Mouse (Mus musculus) heart, postnatal 14 days (tissue): ENCODE measurements around the gene Dab1. TPM values are rescaled to one million over a fixed set of nuclear protein-coding genes. Genes with fewer than 3 reads are reported as not detected.

ENCODE experiments used
- DNase-seq, 2 experiments: peaks; one replicate each; pipeline ENCODE4 v3.0.0; 2021 to 2022
- intact Hi-C: fragments of 180-260 bp; cut with DNase I; formaldehyde crosslinking; loops from one replicate; pipeline ENCODE4 v1.15.1; 2025
- total RNA-seq, 2 experiments: library from RNA; stranded (reverse); gene quantifications; 2 replicates each; pipeline ENCODE4 v1.2.3; 2021

The Dab1 gene
- total RNA-seq, 2 experiments from 2014 or later, result 0.17 TPM; not detected in 1

DNA sequence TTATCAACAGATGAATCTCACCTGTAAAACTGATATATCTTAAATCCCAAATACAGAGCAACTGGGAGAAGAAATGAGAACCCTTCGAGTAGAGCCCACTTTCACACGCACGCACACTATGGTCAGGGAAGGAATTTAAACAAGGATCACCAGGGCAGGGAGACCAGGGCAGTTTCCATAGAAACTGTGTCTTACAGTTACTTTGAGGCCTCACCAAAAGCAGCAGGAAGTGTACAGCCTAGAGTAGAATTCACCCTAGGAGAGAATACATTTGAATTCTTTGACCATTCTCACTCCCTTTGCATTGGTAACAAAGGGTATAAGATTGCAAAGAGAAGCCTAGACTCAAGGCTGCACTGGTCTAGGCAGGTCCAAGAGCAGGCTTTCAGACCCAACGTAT lies 1017.9 kb downstream of the Dab1 start:
- intact Hi-C loops, result no loop called here
- DNase-seq, result no peak

DNA sequence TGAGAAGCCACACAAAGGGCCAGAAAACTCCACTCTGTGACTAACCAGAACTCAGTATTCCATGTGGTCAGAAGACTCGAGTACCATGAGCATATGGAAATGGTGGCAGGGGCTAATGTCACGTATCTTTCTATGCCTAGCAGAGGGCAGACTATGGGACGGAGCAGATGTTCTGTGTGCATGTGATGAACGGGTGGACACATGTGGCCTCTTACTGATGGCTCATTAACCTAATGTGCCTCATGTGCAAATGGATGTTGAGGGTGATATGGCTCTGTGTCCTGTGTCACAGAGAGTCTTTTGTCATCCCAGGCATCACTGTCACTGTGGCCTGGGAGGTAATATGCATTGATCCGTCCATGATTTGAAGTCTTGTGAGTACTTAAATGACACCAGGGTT lies 1021.5 kb downstream of the Dab1 start:
- intact Hi-C loops, result no loop called here
- DNase-seq, result no peak

DNA sequence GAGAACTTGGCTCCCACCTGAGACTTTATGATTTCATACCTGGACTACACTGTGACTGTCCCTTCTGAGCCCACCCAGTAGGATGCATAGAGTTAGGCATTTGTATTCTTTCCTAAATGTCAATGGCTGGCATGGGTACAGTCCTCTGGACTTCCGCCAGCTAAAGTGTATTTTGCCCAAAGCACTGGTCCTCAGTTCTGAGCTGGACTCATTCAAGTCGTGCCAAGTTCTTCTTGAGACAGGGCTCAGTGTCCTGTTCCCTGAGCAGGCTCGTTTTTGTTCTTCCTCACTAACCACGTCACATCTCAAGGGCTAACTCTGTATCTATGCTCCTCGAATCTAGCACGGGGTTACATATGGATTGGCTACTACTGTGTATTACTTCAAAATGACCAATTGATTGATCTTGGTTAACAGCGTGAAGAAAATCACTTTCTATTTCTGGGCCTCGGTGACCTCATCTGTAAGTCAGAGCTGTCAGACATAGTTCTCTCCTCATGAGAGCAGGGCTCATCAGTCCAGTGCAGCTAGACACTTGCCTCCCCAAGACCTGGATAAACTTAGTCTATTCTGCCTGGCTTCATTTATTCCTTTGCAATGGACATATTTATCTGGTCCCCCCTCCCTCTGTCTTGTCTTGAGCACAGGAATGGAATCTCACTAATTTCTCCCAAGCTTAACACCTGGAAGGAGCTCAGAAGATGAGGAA lies 1023.8 kb downstream of the Dab1 start:
- intact Hi-C loops, result no loop called here
- DNase-seq, result no peak

DNA sequence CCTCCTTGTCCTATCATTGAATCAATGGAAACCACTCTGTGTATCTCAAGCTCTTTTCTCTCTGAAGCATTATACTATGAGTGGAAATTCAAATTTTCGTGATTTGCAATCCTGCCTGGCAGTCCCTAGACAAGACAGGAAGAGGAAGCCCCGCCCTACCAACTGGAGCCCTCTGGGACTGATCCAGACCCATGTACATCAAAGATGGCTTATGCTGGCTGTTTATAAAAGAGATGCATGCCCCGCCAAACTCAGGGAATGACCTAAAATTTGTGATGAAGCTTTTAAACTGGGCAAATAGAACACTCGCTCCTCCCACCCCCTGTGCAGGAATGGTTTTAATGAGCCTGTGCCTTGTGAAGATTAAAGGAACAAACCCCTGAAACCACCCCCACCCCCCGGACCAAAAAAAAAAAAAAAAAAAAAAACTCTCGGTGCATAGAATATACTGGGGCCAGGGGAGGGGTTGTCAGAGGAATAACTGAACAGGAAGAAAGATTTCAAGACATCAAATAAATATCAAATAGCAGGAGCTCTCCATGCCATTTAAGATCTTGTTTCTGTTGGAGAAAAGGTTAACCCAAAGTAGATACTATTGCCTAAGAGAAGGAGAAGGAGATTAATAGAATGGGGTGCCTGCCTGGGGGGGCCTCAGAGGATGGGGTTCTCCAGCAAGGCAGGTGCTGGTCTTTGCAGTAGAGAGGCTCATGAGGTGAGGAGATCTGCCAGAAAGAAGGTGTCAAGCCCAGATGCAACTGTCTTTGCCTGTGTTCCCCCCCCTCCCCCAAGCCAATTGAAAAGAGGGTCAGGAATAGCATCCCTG lies 1024.6 kb downstream of the Dab1 start:
- DNase-seq, result no peak
- intact Hi-C loops, result no loop called here

DNA sequence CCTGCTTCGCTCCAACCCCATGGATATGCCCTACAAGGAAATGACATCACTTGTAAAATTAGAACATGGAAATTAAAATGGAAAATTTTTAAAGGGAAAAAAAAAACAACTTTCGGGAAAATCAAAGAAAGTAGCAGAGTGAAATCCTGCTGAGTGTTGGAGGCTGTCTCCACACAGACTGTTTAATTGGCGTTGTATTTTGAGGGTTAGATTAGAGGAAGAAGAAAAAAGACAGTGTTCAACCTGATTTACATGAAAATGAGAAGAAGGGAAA lies 1025.1 kb downstream of the Dab1 start:
- no peak for DNase-seq
- intact Hi-C loops, result no loop called here

DNA sequence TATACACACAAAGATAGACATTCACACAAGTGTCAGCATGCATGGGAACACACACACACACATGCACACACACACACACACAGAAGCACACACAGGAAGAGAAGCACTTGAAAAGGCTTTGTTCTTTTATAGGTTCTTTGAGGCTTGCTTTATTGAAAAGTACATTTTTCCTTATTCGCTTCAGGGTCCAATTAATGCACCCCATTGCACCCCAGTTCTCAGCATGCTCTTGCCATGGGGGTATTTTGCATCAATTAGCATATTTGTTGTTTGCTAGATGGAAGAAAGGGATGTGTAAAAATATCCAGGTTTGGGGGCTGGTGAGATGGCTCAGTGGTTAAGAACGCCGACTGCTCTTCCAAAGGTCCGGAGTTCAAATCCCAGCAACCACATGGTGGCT lies 1025.7 kb downstream of the Dab1 start:
- no peak for DNase-seq
- intact Hi-C loops, result no loop called here

DNA sequence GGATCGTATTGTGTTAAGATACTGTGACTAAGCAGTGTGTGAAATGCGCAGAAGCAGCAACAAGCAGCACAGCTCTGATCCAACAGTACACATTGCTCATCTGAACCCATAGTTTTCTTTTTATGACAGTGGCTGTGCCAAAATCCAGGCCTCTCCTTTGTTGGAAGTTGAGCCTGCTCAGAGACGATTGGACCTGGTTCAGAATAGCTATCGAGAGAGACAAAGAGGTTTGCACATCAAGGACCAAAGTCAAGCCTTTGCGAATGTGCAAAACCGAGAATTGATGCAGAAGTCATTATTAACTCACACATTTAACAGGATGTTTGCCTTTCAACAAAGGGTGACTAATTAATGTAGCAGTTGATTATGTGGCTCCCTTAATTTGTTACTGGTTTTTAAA lies 1032.6 kb downstream of the Dab1 start:
- DNase-seq, result no peak
- intact Hi-C loops, result no loop called here

DNA sequence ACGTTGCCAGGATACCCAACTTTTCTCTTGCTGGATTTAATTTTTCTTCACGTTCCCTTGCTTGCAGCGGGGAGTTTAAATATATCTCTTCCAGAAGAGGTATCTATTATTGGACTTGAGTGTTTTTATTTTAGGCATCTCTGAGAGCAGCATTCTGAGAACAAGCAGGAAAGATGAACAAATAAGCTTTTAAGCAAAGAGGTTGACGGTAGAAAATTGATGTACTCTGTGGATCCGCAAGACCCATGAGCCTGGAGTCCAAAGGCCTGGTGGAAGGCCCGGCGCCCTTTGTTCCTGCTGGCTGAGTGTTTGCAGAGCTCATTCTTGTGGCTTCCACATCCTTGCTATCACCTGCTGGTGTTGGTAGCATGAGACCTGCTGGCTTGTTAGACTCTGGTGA lies 1037.6 kb downstream of the Dab1 start:
- DNase-seq, result peak in 1 of 2 experiments; percentile 9
- intact Hi-C loops, result no loop called here

DNA sequence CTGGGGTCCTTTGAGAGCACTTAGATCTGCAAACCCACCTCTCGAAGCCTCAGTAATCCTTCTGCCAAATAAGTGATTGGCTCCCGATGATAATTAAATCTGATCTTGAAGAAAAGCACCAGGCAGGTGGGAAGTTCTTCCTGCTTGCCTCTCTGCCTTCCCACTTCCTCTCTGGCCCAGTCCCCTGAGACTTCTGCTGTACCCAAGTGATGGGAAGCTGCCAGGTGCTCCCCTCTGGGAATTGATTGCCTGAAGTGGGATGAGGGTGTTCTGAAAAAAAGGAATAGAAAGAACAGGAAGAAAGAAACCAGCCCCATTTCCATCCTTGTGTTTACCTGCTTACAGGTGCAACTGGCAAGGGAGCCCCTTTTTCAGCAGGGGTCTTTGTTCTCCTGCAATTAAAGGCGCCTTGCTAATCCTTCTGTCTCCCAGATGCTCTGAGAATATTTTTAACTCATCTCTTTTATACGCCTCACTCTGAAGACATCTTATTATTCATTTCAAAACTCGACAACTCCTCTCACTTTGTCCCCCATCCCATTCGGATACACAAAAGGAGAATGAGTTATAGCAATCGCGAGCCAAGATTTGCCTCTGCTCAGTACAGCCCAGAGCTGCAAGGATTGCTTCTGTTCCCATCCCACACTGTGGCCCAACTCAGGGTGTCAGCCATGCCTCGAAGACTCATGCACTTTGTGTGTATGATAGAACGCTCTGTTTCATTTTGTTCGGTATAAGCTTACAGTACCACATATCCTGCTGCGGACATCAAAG lies 1043.9 kb downstream of the Dab1 start:
- intact Hi-C loops, result no loop called here

DNA sequence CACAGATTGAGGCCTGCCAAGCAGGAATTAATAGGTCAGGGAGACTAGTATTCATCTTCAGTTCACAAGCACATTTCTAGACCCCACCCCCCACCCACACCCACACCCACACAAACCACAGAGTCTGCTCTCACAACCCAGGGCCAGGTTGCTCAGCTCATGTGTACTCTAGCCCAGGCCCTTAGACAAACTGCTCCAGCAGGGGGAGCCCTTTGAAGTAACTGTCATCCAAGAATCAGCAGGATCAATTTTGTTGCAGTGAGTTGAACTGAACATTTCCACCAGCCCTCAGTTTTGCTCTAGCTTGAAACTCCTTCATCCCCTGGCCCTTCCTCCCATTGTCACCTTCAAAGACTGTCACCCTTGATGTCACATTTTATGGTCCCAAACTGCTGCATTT lies 1046.4 kb downstream of the Dab1 start:
- intact Hi-C loops, result loop anchor here (1.0 kb wide), 1 partner anchor 229 kb away; no protein-coding TSS in a partner anchor

More for the DNA sequence above, 1043.9 kb downstream of the Dab1 start:
- no peak for DNase-seq

DNA sequence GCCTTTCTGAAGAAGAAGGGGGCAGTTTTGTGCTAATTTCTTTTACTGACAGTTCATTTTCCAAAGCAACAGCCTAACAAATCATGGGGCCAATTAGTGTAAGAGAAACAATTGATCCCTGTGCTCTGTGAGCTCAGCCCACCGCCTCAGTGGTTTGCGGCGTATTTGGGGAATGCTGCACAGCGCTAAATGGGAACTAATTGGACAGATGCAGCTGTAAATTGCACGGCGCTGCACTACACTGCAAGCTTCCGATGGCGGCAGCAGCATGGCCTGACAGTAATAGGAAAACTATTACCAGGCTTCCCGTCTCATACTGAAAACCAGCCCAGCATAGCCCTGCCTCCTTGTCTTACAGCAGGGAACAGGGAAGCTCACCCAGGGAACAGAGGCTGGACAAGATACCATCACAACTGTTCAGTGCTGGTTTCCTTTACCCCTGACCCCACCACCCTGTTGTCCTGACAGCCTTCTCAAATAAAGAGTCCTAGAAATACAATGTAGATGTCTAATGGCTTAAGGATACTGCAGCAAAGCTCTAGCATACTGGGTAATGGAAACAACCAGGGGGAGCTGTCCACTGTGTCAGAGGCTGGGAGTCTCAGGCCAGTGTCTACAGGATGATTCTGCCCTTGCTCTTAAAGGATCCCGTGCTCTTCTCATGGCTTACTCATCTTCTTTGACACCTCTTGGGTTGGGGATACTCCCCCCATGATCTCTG lies 1047.8 kb downstream of the Dab1 start:
- no peak for DNase-seq
- intact Hi-C loops, result no loop called here

More for the DNA sequence above, 1046.4 kb downstream of the Dab1 start:
- DNase-seq, result peak; percentile 45 to 58

DNA sequence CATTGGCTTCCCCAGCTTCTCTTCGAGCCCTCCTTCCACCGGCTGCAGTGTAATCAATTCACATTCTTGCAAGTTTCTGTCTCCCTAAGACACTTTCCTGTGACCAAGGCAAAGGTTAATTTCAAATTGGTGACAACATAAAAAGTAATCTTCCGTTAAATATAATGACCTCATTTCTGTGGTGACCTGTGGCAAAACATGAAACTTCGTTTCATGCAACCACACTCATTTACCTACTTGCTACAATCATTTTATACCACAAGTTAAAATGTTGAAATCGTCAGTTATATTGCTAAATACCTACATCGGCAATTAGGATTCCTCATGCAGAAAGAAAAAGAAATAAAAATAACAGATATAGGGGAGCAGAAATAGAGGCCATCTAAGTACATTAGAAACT lies 1048.9 kb downstream of the Dab1 start:
- intact Hi-C loops, result no loop called here
- no peak for DNase-seq

DNA sequence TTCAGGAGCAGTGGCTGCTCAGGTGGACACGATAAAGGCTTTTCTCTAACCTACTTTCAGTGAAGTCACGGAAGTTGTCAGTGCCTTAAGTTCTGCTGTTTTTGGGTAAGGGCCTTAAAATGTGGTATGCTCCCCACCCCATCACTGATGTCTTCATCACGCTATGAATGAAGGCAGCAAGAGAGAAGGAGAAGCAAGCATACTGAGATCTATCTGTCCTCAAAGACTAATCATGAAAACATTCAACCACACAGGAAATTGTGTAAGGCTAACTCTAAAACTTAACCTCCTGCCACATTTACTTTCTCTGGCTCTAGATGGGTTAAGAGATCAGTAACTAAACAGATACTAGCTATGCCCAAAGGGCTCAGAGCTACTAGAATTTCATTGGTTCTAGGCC lies 1050.2 kb downstream of the Dab1 start:
- no peak for DNase-seq

DNA sequence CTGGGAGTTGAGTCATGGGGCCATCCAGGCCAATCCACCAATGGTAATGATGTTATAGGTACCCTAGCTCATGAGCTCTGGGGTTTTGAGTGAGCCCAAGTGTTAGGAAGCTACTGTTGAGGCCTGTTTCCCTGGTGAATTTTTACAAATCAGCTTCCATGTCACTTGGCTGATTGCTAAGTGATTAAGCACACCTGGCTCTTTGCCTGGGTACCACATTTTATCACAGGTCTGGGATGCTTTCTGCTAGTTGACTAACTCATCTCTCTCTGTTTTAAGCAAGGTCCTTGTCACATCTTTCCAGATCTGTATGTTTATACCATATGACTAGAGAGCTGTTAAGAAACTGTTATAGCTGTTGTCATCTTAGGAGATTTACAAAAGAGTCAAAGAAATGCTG lies 1051.6 kb downstream of the Dab1 start:
- intact Hi-C loops, result no loop called here
- no peak for DNase-seq

More for the DNA sequence above, 1050.2 kb downstream of the Dab1 start:
- intact Hi-C loops, result no loop called here

DNA sequence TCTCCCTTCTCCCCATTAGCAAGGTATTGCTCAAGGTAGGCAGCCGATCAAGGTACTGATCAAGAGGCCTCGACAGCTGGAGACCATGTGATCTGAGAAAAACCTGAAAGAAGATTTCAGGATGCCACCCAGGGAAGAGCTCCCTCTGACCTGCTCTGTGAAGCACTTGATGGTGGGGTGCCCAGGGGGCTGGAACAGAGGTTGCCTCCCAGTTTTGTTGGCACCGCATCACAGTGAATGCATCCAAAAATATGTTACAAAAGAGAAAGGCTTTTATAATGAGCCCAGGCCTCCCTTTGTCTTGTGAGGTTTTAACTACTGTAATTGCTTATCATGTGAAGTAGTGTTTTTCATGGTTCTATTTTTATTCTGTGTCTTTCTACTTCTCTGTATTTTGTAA lies 1054.2 kb downstream of the Dab1 start:
- no peak for DNase-seq
- intact Hi-C loops, result no loop called here

DNA sequence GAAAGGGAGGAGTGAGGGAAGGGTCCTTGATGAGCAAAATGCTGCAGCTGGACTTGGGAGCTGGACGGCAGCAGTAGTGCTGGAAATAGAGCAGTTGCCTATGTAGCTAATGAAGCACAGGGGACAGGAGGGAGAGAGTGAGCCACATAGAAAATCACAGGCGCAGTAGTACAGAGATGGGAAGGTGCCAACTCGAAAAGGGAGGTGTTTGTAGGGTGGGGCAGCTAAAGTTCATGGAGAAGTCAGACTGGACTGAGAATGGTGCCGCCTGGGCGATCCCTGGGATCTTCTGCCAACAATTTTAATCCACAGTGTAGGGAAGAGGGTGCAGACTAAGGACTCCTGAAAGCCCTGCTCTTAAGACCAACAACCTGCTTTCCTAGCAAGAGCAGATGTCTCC lies 1055.5 kb downstream of the Dab1 start:
- DNase-seq, result no peak
- intact Hi-C loops, result no loop called here

DNA sequence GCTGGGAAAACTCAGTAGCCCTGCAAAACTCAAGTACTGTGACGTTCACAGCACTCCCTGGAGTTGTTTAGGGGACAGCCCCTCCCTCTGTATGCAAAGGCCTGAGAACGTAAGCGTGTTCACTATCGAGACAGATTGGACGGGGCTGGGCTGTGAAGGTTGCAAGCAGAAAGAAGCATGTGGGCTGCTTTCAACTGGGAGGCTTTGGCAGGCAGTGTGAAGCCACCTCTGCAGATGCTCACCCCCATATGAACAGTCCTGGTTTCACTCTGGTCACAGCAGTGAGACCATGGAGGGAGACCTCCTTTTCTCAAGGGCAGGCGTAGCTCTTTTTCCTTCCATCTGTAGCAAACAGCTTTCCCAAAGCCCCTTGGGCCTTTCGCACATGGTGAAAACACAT lies 1059.1 kb downstream of the Dab1 start:
- DNase-seq, result no peak
- intact Hi-C loops, result no loop called here

DNA sequence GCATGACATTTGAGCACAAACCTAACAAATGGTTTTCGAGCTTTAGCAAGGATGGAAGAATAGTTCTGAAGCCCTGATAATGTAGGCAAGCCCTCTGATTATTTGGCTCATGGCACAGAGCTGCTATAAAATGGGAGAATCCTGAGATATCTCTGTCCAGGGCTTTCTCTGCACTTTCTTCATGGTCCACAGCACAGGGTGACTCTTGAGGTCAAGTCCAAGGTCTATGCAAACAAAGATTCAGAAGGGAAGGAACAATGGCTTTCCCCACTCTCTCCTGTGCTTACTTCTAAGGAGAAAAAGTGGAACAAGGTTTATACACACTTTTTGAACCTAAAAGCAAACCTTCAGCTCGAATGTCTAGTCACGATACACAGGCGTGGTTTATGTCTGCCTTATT lies 1061.3 kb downstream of the Dab1 start:
- intact Hi-C loops, result no loop called here
- DNase-seq, result no peak

DNA sequence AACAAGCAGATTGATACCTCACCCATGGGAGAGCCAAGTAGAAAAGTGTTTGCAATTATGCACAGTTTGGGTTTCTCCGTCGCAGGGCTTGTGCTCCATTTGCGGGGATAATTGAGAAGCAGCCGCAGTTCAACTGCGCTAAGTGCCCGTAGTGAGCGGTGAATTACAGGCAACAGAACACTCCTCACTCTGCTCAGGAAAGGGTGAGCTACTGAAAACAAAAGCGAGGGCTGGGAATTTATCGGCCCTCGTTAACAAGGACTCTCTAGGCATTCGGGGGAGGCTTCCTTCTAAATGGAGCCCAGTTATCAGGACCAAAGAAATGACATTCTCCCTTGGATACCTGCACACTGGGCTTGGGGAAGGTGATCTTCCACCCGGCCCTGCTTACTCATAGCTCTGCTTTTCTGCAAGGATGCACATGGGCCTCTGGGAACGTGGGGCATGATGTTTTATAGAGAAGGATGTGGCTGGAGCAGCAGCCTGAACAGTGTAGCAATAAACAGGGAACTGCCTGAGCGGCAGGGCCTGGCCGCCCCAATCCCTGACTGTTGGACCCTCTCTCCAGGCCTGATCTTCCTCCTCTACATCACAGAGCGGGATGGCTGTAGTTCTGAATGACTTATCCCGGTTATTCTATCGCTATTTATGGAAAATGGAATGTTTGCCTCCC lies 1067.1 kb downstream of the Dab1 start:
- intact Hi-C loops, result no loop called here
- no peak for DNase-seq

DNA sequence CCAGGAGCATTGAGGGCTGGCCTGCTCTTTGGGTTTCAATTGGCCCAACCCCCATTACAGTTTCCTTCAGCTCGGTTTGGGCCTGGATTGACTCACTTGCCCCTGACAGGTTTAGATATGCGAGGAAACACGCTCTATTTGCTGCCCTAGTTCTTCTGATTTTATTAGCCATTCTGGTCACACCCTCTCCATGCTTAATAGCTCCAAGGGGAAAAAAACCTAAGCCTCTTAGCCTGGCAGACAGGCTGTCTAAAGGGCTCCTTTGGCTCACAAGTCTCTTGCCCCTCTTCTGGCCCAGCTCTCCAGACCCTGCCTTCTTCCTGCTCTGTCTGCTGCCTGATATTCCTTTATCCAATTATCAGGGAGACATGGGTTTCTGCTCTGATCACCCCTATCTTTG lies 1069.9 kb downstream of the Dab1 start:
- intact Hi-C loops, result no loop called here
- no peak for DNase-seq
